8 mouse cellular contexts compared by ENCODE assay signal in the genomic region with DNA sequence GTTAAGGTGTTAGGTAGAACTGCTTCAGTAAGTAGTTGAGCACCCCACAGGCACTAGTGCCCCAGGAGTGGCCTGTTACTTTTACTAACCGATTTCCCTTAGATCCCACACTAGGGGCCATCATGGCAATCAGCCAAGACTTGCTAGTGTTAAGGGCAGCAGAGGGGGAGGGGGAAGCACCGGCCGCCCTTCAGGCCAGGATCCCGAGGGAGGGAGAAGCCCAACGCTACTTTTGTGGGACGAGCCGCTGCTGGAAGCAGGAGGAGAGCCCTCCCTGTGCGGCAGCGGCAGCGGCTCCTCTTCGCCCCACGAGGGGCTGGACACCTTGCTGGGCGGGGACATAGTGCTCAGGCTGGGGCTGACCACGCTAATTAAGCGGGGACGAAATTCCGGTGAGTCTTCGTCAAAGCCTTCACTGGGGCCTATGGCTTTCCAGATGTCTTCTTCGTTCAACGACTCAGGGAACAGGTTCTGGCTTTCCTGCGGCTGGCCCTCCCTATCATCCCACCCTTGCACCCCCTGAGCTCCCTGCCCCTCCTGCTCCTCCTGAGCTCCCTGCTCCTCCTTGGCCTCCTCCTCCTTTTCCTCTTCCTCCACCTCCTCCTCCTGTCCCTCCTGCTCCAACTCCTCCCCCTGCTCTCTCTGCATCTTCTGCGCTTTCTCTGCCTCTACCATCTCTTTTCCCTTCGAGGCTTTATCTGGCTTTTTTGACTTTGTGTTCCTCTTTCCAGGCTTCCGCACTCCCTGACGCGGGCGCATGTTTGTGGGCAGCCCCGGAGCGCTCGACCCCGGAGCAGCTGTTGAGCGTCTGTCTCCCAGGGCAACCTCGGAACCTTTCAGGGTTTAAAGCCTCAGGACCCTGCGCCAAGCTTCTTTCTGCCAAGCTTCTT. TPM values are rescaled to one million over a fixed set of nuclear protein-coding genes. Genes with fewer than 3 reads are reported as not detected.
A peak's percentile ranks its signal among the peaks of the same experiment; 100 is the strongest.
DNase-seq lines count a peak whose midpoint lies in the region; TF ChIP-seq lines count a peak whose summit lies in the region.

TSS of gene Erich6 (minus strand) at position 802 of the 890 bp plus-strand sequence.

- peak within 1 kb of the TSS; percentile 14 for H3K9ac ChIP-seq in ES-Bruce4 (ENCODE audit: low read depth, poor library complexity, severe bottlenecking)

- no peak for TF ChIP-seq EP300 in ES-Bruce4 (IDR thresholded peaks at IDR 0.05; ENCODE audit: insufficient read depth, low read depth, low read length)

- H3K4me1 ChIP-seq in ES-Bruce4 (ENCODE audit: control insufficient read depth, insufficient read depth, low read length) = no peaks in the 10 kb centered on the region
- H3K4me1 ChIP-seq in embryonic fibroblast, embryonic 13.5 days (ENCODE audit: control insufficient read depth, insufficient read depth, low read length) = no peaks in the 10 kb centered on the region

- TF ChIP-seq POLR2A in ES-Bruce4 (IDR thresholded peaks at IDR 0.05; ENCODE audit: insufficient read depth, low read length) = no peak
- peak; percentile 33; the same call in 1 of the 2 replicates for TF ChIP-seq POLR2A in embryonic fibroblast, embryonic 13.5 days (IDR thresholded peaks at IDR 0.05; ENCODE audit: low read depth, low read length)

- H3K27ac ChIP-seq in ES-Bruce4 (ENCODE audit: insufficient read depth, low read length) = no peak within 1 kb of the TSS
- H3K27ac ChIP-seq in embryonic fibroblast, embryonic 13.5 days (ENCODE audit: insufficient read depth, low read length) = no peak within 1 kb of the TSS

- no peaks in the 10 kb centered on the region for H3K36me3 ChIP-seq in ES-Bruce4 (ENCODE audit: control insufficient read depth, insufficient read depth, low read length, poor library complexity, severe bottlenecking)

- no peaks in the 10 kb centered on the region for H3K27me3 ChIP-seq in ES-Bruce4 (ENCODE audit: control insufficient read depth, insufficient read depth, low read length, poor library complexity, severe bottlenecking)

- TF ChIP-seq CTCF in ES-Bruce4 (IDR thresholded peaks at IDR 0.05; ENCODE audit: low read depth, low read length) = no peak
- no peak for TF ChIP-seq CTCF in embryonic fibroblast, embryonic 13.5 days (IDR thresholded peaks at IDR 0.05; ENCODE audit: borderline replicate concordance, insufficient read depth, low read length)

- no peaks in the 10 kb centered on the region for H3K9me3 ChIP-seq in ES-Bruce4 (replicated peaks; ENCODE audit: control insufficient read depth, insufficient read depth, low read length, poor library complexity, severe bottlenecking)

- DNase-seq in adrenal gland, postnatal 4 days (ENCODE audit: low spot score in 2 of 2) = peak; percentile 8 to 11
- peak; percentile 43 for DNase-seq in heart, postnatal 4 days
- DNase-seq in left cerebral cortex, adult 11 months (ENCODE audit: low spot score) = peak; percentile 6
- DNase-seq in lung, postnatal 25 days (ENCODE audit: low spot score) = peak; percentile 4
- DNase-seq in retina, embryonic 14.5 days (ENCODE audit: low spot score) = peak; percentile 74
- DNase-seq in thymus, postnatal 0 days (ENCODE audit: low spot score) = no peak

- H3K4me3 ChIP-seq in ES-Bruce4 (ENCODE audit: low read depth, low read length) = peak within 1 kb of the TSS; percentile 57
- H3K4me3 ChIP-seq in embryonic fibroblast, embryonic 13.5 days (ENCODE audit: insufficient read depth, low read length) = peak within 1 kb of the TSS; percentile 42

RNA-seq across cellular contexts. Expression of gene Erich6, which starts in this region (rescaled TPM):
- not detected in 2 replicates for polyA plus RNA-seq in ES-Bruce4 (2011; ENCODE audit: insufficient read depth, insufficient read length, low read depth, missing spikeins)
- not detected for total RNA-seq in adrenal gland, postnatal 4 days (2021)
- polyA plus RNA-seq in embryonic fibroblast, embryonic 13.5 days (2011; ENCODE audit: insufficient read length, low read depth, missing spikeins) = 0.32 TPM in 1 of 2 replicates, not detected in the other
- under 1 TPM; 0.16 to 0.24 TPM for total RNA-seq in heart, postnatal 4 days (2021)
- not detected in 2 replicates for polyA plus RNA-seq in thymus, postnatal 0 days (2015; fragmentation: Nextera tagmentation; extraction: Ambion mirVana)

Comparison
In these comparisons a context has a peak if more than half of its experiments do, and no peak if none do; other contexts are left out.
1. Peak in DNase-seq in adrenal gland, postnatal 4 days; RNA of the gene not detected or under 1 TPM.
2. Peak in DNase-seq in heart, postnatal 4 days; RNA of the gene not detected or under 1 TPM.